Mouse (Mus musculus) olfactory bulb, adult 2 months (tissue): Measurements from ENCODE around the gene Kdm2b.

ENCODE experiments used
- CTCF ChIP-seq: fragments of 200-500 bp; IDR thresholded peaks from 2 replicates; pipeline ENCODE4 v1.5.1; 2012; ENCODE audit warnings: low read depth, mild to moderate bottlenecking, low read length, moderate library complexity; ENCODE audit not compliant: insufficient read depth
- POLR2A ChIP-seq: fragments of 200-500 bp; IDR thresholded peaks from 2 replicates; pipeline ENCODE4 v1.6.1; 2012; ENCODE audit warnings: mild to moderate bottlenecking, low read depth, low read length, moderate library complexity; ENCODE audit not compliant: insufficient read depth

GRCm38 (mm10) chr5:122978970-122979369 lies 10.7 kb downstream of the Kdm2b start:
- no peak for TF ChIP-seq POLR2A
- no peak for TF ChIP-seq CTCF
